Mouse (Mus musculus): ENCODE results near the gene Stard10.

GRCm38 (mm10) chr7:101349861-101350260, 33.0 kb downstream of the Stard10 start:
- TF ChIP-seq POLR2A (IDR thresholded peaks at IDR 0.05; ENCODE audit: extremely low read depth, insufficient read depth, low read length) (peak; percentile 60; the same call in 1 of the 2 replicates), CTCF (IDR thresholded peaks at IDR 0.05; ENCODE audit: extremely low read depth, insufficient read depth, low read length) (no peak)

Measured in cortical plate, adult 2 months (tissue).